Mouse (Mus musculus): ENCODE data around the gene Ppp2r2c. TPM values are rescaled to one million over a fixed set of nuclear protein-coding genes. Genes with fewer than 3 reads are reported as not detected.

The Ppp2r2c gene
- polyA plus RNA-seq, 1 experiment, result 5.2 TPM

- 95% methylated on average over 4 of the region's 4 CpGs for WGBS
- no peak overlapping the region for H3K4me3 ChIP-seq (replicated peaks; ENCODE audit: extremely low read depth, low read depth, low read length)
- DNase-seq, result no peak
- TF ChIP-seq POLR2A (IDR thresholded peaks at IDR 0.05; ENCODE audit: borderline replicate concordance, extremely low read depth, low read depth, low read length) (no peak), CTCF (IDR thresholded peaks at IDR 0.05; ENCODE audit: insufficient read depth, low read length) (no peak)
- H3K4me1 ChIP-seq (ENCODE audit: control insufficient read depth, insufficient read depth, low read length), result no peaks in the 10 kb centered on the region
Observed at GRCm38 (mm10) chr5:36982271-36982670, 114.0 kb downstream of the Ppp2r2c start.

GRCm38 (mm10) chr5:36986617-36987016, 118.3 kb downstream of the Ppp2r2c start:
- DNase-seq, result no peak
- TF ChIP-seq CTCF (IDR thresholded peaks at IDR 0.05; ENCODE audit: insufficient read depth, low read length), result no peak
- TF ChIP-seq POLR2A (IDR thresholded peaks at IDR 0.05; ENCODE audit: borderline replicate concordance, extremely low read depth, low read depth, low read length), result no peak
- peaks cover 3% of the 10 kb centered on the region; the same call in 1 of the 2 replicates for H3K4me1 ChIP-seq (ENCODE audit: control insufficient read depth, insufficient read depth, low read length)
- H3K4me3 ChIP-seq (replicated peaks; ENCODE audit: extremely low read depth, low read depth, low read length), result no peak overlapping the region
- WGBS, result 70% methylated on average over 1 of the region's 1 CpGs

- no peak for DNase-seq
- Histone ChIP-seq H3K4me3 (replicated peaks; ENCODE audit: extremely low read depth, low read depth, low read length) (peak overlapping the region; percentile 86), H3K4me1 (ENCODE audit: control insufficient read depth, insufficient read depth, low read length) (peaks cover 3% of the 10 kb centered on the region; the same call in 1 of the 2 replicates)
- no peak for TF ChIP-seq CTCF (IDR thresholded peaks at IDR 0.05; ENCODE audit: insufficient read depth, low read length)
- no peak for TF ChIP-seq POLR2A (IDR thresholded peaks at IDR 0.05; ENCODE audit: borderline replicate concordance, extremely low read depth, low read depth, low read length)
- 10% methylated on average over 24 of the region's 24 CpGs for WGBS
Observed at GRCm38 (mm10) chr5:36988124-36988780, 119.9 kb downstream of the Ppp2r2c start.

- H3K4me3 ChIP-seq (replicated peaks; ENCODE audit: extremely low read depth, low read depth, low read length), result peak within 1 kb of the TSS; percentile 86
- DNase-seq, result peak; percentile 91
- TF ChIP-seq POLR2A (IDR thresholded peaks at IDR 0.05; ENCODE audit: borderline replicate concordance, extremely low read depth, low read depth, low read length) (peak; percentile 66), CTCF (IDR thresholded peaks at IDR 0.05; ENCODE audit: insufficient read depth, low read length) (no peak)
- H3K4me1 ChIP-seq (ENCODE audit: control insufficient read depth, insufficient read depth, low read length), result peaks cover 3% of the 10 kb centered on the region; the same call in 1 of the 2 replicates
- 2% methylated on average over 60 of the region's 60 CpGs for WGBS
Observed at GRCm38 (mm10) chr5:36988781-36989624, 120.7 kb downstream of the Ppp2r2c start, which contains the start of gene Wfs1. Gene Wfs1 (minus strand): TSS chr5:36989205.

GRCm38 (mm10) chr5:36989625-36989977, 121.3 kb downstream of the Ppp2r2c start:
- no peak for DNase-seq
- Histone ChIP-seq H3K4me1 (ENCODE audit: control insufficient read depth, insufficient read depth, low read length) (peaks cover 3% of the 10 kb centered on the region; the same call in 1 of the 2 replicates), H3K4me3 (replicated peaks; ENCODE audit: extremely low read depth, low read depth, low read length) (no peak overlapping the region)
- WGBS, result 3% methylated on average over 3 of the region's 3 CpGs
- no peak for TF ChIP-seq CTCF (IDR thresholded peaks at IDR 0.05; ENCODE audit: insufficient read depth, low read length)
- no peak for TF ChIP-seq POLR2A (IDR thresholded peaks at IDR 0.05; ENCODE audit: borderline replicate concordance, extremely low read depth, low read depth, low read length)

- no peak for TF ChIP-seq POLR2A (IDR thresholded peaks at IDR 0.05; ENCODE audit: borderline replicate concordance, extremely low read depth, low read depth, low read length)
- no peak for TF ChIP-seq CTCF (IDR thresholded peaks at IDR 0.05; ENCODE audit: insufficient read depth, low read length)
- Histone ChIP-seq H3K4me3 (replicated peaks; ENCODE audit: extremely low read depth, low read depth, low read length) (no peak overlapping the region), H3K4me1 (ENCODE audit: control insufficient read depth, insufficient read depth, low read length) (peaks cover 3% of the 10 kb centered on the region; the same call in 1 of the 2 replicates)
- 63% methylated on average over 3 of the region's 3 CpGs for WGBS
- DNase-seq, result no peak
Observed at GRCm38 (mm10) chr5:36990196-36990595, 121.9 kb downstream of the Ppp2r2c start.

- no peak for DNase-seq
- TF ChIP-seq CTCF (IDR thresholded peaks at IDR 0.05; ENCODE audit: insufficient read depth, low read length) (no peak), POLR2A (IDR thresholded peaks at IDR 0.05; ENCODE audit: borderline replicate concordance, extremely low read depth, low read depth, low read length) (no peak)
- no peak overlapping the region for H3K4me3 ChIP-seq (replicated peaks; ENCODE audit: extremely low read depth, low read depth, low read length)
- peaks cover 3% of the 10 kb centered on the region; the same call in 1 of the 2 replicates for H3K4me1 ChIP-seq (ENCODE audit: control insufficient read depth, insufficient read depth, low read length)
- WGBS, result 83% methylated on average over 3 of the region's 3 CpGs
Observed at GRCm38 (mm10) chr5:36990631-36991350, 122.5 kb downstream of the Ppp2r2c start.

- H3K4me1 ChIP-seq (ENCODE audit: control insufficient read depth, insufficient read depth, low read length), result no peaks in the 10 kb centered on the region
- H3K4me3 ChIP-seq (replicated peaks; ENCODE audit: extremely low read depth, low read depth, low read length), result no peak overlapping the region
- no peak for TF ChIP-seq POLR2A (IDR thresholded peaks at IDR 0.05; ENCODE audit: borderline replicate concordance, extremely low read depth, low read depth, low read length)
- TF ChIP-seq CTCF (IDR thresholded peaks at IDR 0.05; ENCODE audit: insufficient read depth, low read length), result no peak
- 80% methylated on average over 14 of the region's 14 CpGs for WGBS
- DNase-seq, result no peak
Observed at GRCm38 (mm10) chr5:36996410-36996809, 128.1 kb downstream of the Ppp2r2c start.

GRCm38 (mm10) chr5:36997996-36998395, 129.7 kb downstream of the Ppp2r2c start:
- no peak for DNase-seq
- 40% methylated on average over 5 of the region's 5 CpGs for WGBS
- Histone ChIP-seq H3K4me1 (ENCODE audit: control insufficient read depth, insufficient read depth, low read length) (no peaks in the 10 kb centered on the region), H3K4me3 (replicated peaks; ENCODE audit: extremely low read depth, low read depth, low read length) (no peak overlapping the region)
- TF ChIP-seq CTCF (IDR thresholded peaks at IDR 0.05; ENCODE audit: insufficient read depth, low read length) (no peak), POLR2A (IDR thresholded peaks at IDR 0.05; ENCODE audit: borderline replicate concordance, extremely low read depth, low read depth, low read length) (no peak)

Measured in lung, adult 2 months (tissue).